Mouse (Mus musculus) cerebellum, adult 9-11 months (tissue): ENCODE measurements around the gene Osbpl3.
A peak's percentile ranks its signal among the peaks of the same experiment; 100 is the strongest.

ENCODE experiments used
- DNase-seq: peaks from one replicate; pipeline ENCODE4 v3.0.0; 2022

Osbpl3 gene

GRCm38 (mm10) chr6:50368502-50369292 is 87.3 kb downstream of the Osbpl3 start:
- DNase-seq, result no peak

- DNase-seq, result no peak
Observed at GRCm38 (mm10) chr6:50367836-50368235, 88.2 kb downstream of the Osbpl3 start.

GRCm38 (mm10) chr6:50366724-50367123 is 89.3 kb downstream of the Osbpl3 start:
- peak; percentile 75 for DNase-seq

- peak; percentile 92 for DNase-seq
Observed at GRCm38 (mm10) chr6:50366319-50366718, 89.7 kb downstream of the Osbpl3 start.

GRCm38 (mm10) chr6:50364364-50364763 is 91.6 kb downstream of the Osbpl3 start:
- no peak for DNase-seq

- no peak for DNase-seq
Observed at GRCm38 (mm10) chr6:50363385-50363784, 92.6 kb downstream of the Osbpl3 start.

GRCm38 (mm10) chr6:50362704-50363261 is 93.2 kb downstream of the Osbpl3 start:
- DNase-seq, result no peak

GRCm38 (mm10) chr6:50362196-50362595 is 93.8 kb downstream of the Osbpl3 start:
- no peak for DNase-seq

- no peak for DNase-seq
Observed at GRCm38 (mm10) chr6:50358104-50358679, 97.8 kb downstream of the Osbpl3 start.

GRCm38 (mm10) chr6:50354688-50355660 is 101.0 kb downstream of the Osbpl3 start:
- DNase-seq, result no peak

GRCm38 (mm10) chr6:50352812-50353211 is 103.2 kb downstream of the Osbpl3 start:
- DNase-seq, result no peak

GRCm38 (mm10) chr6:50350911-50351310 is 105.1 kb downstream of the Osbpl3 start:
- DNase-seq, result no peak

- DNase-seq, result no peak
Observed at GRCm38 (mm10) chr6:50348619-50349018, 107.4 kb downstream of the Osbpl3 start.

GRCm38 (mm10) chr6:50346204-50346603 is 109.8 kb downstream of the Osbpl3 start:
- no peak for DNase-seq

GRCm38 (mm10) chr6:50340226-50340906 is 115.6 kb downstream of the Osbpl3 start:
- DNase-seq, result no peak

GRCm38 (mm10) chr6:50337431-50337830 is 118.6 kb downstream of the Osbpl3 start:
- DNase-seq, result no peak

GRCm38 (mm10) chr6:50336376-50336775 is 119.6 kb downstream of the Osbpl3 start:
- no peak for DNase-seq

- no peak for DNase-seq
Observed at GRCm38 (mm10) chr6:50334846-50335821, 120.9 kb downstream of the Osbpl3 start.

GRCm38 (mm10) chr6:50333346-50333745 is 122.7 kb downstream of the Osbpl3 start:
- DNase-seq, result no peak

- no peak for DNase-seq
Observed at GRCm38 (mm10) chr6:50331477-50331876, 124.5 kb downstream of the Osbpl3 start.

- DNase-seq, result no peak
Observed at GRCm38 (mm10) chr6:50329380-50329779, 126.6 kb downstream of the Osbpl3 start.
